ENCODE assay signal across 19 mouse cellular contexts in genomic region chr9:21455103-21455770, GRCm38 (mm10). TPM values are rescaled to one million over a fixed set of nuclear protein-coding genes. Genes with fewer than 3 reads are reported as not detected.
DNase-seq lines count a peak whose midpoint lies in the region; ATAC-seq lines count a peak whose summit lies in the region.
"Had no signal": no experiment of that assay in that cellular context is flagged by ENCODE, and none has a peak within 500 bp of the region (broad histone marks: within the 10 kb centered on the region; RNA-seq: fewer than 3 reads in every experiment).

No protein-coding gene starts in this region.

- no peak for ATAC-seq in hindbrain, embryonic 15.5 days (ENCODE audit: low FRiP score, low read depth)
- no peak for ATAC-seq in hindbrain, embryonic 14.5 days (ENCODE audit: low FRiP score)
- no peak for ATAC-seq in megakaryocyte, adult 5-6 weeks (ENCODE audit: poor library complexity, severe bottlenecking)
- no peak for ATAC-seq in stomach, embryonic 16.5 days (ENCODE audit: insufficient read depth, low FRiP score)
- ATAC-seq: forebrain, postnatal 0 days had no signal

- no peaks in the 10 kb centered on the region for H3K27me3 ChIP-seq in hindbrain, embryonic 15.5 days
- no peaks in the 10 kb centered on the region for H3K27me3 ChIP-seq in hindbrain, embryonic 14.5 days (ENCODE audit: control insufficient read depth, insufficient read depth, low read length)
- H3K27me3 ChIP-seq in megakaryocyte, embryonic 14.5 days (replicated peaks), result no peaks in the 10 kb centered on the region
- H3K27me3 ChIP-seq in stomach, embryonic 16.5 days (ENCODE audit: control insufficient read depth, insufficient read depth, low read length), result no peaks in the 10 kb centered on the region
- H3K27me3 ChIP-seq: embryonic facial prominence, embryonic 12.5 days; heart, embryonic 15.5 days; liver, embryonic 13.5 days had no signal

- DNase-seq in hindbrain, embryonic 14.5 days (ENCODE audit: low spot score), result no peak
- DNase-seq in ZHBTc4 (ENCODE audit: low read depth, low spot score), result peak; percentile 79
- DNase-seq in right cerebral cortex, postnatal 14 days, result no peak
- no peak for DNase-seq in urinary bladder, postnatal 10 days (ENCODE audit: low spot score)
- DNase-seq: cerebellum, adult 2 months; forebrain, postnatal 0 days; heart, adult 11 months; left cerebral cortex, postnatal 4 days; liver, embryonic 13.5 days; retina, postnatal 1 day; thymus, adult 2 months had no signal

- H3K27ac ChIP-seq in hindbrain, embryonic 15.5 days (replicated peaks), result 0 out of 2 replicates have a peak overlapping the region, but pooled peaks have one; percentile 30
- H3K27ac ChIP-seq in hindbrain, embryonic 14.5 days, result no peak overlapping the region
- H3K27ac ChIP-seq in stomach, embryonic 16.5 days (ENCODE audit: low read length), result peak overlapping the region; percentile 38; the same call in 1 of the 2 replicates
- H3K27ac ChIP-seq: embryonic facial prominence, embryonic 12.5 days; heart, embryonic 15.5 days; liver, embryonic 13.5 days; midbrain, embryonic 10.5 days had no signal

- H3K4me2 ChIP-seq in hindbrain, embryonic 15.5 days, result no peak overlapping the region
- no peak overlapping the region for H3K4me2 ChIP-seq in hindbrain, embryonic 14.5 days (replicated peaks)
- no peak overlapping the region for H3K4me2 ChIP-seq in stomach, embryonic 16.5 days (ENCODE audit: low read depth, low read length)
- H3K4me2 ChIP-seq: embryonic facial prominence, embryonic 12.5 days; heart, embryonic 15.5 days; liver, embryonic 13.5 days had no signal

- 66% methylated on average over 4 of the region's 4 CpGs for WGBS in hindbrain, embryonic 15.5 days
- WGBS in hindbrain, embryonic 14.5 days, result 73% methylated on average over 4 of the region's 4 CpGs
- 53% methylated on average over 4 of the region's 4 CpGs for WGBS in stomach, embryonic 16.5 days

- H3K4me1 ChIP-seq in hindbrain, embryonic 15.5 days (replicated peaks), result no peaks in the 10 kb centered on the region
- H3K4me1 ChIP-seq in hindbrain, embryonic 14.5 days (replicated peaks; ENCODE audit: control insufficient read depth, insufficient read depth, low read length), result no peaks in the 10 kb centered on the region
- H3K4me1 ChIP-seq in megakaryocyte, embryonic 14.5 days, result peaks cover 100% of the 10 kb centered on the region
- H3K4me1 ChIP-seq in stomach, embryonic 16.5 days (ENCODE audit: control insufficient read depth, insufficient read depth, low read length), result peaks cover 17% of the 10 kb centered on the region
- H3K4me1 ChIP-seq: embryonic facial prominence, embryonic 12.5 days had no signal

- no peaks in the 10 kb centered on the region for H3K9me3 ChIP-seq in hindbrain, embryonic 15.5 days
- no peaks in the 10 kb centered on the region for H3K9me3 ChIP-seq in hindbrain, embryonic 14.5 days (ENCODE audit: control insufficient read depth, low read length)
- H3K9me3 ChIP-seq in megakaryocyte, embryonic 14.5 days, result no peaks in the 10 kb centered on the region
- no peaks in the 10 kb centered on the region for H3K9me3 ChIP-seq in stomach, embryonic 16.5 days (replicated peaks; ENCODE audit: control insufficient read depth, low read length)
- H3K9me3 ChIP-seq: embryonic facial prominence, embryonic 12.5 days; heart, embryonic 15.5 days; liver, embryonic 13.5 days; midbrain, embryonic 10.5 days had no signal

- H3K36me3 ChIP-seq in hindbrain, embryonic 15.5 days, result peaks cover 7% of the 10 kb centered on the region; the same call in 1 of the 2 replicates
- 0 out of 2 replicates have a peak, but pooled peaks cover 11% of the 10 kb centered on the region for H3K36me3 ChIP-seq in hindbrain, embryonic 14.5 days (replicated peaks; ENCODE audit: control insufficient read depth, insufficient read depth)
- peaks cover 66% of the 10 kb centered on the region for H3K36me3 ChIP-seq in megakaryocyte, embryonic 14.5 days (replicated peaks; ENCODE audit: low read length)
- H3K36me3 ChIP-seq in stomach, embryonic 16.5 days (ENCODE audit: control insufficient read depth, insufficient read depth, low read length), result 0 out of 2 replicates have a peak, but pooled peaks cover 3% of the 10 kb centered on the region
- H3K36me3 ChIP-seq: heart, embryonic 15.5 days had no signal

- no peak overlapping the region for H3K9ac ChIP-seq in hindbrain, embryonic 15.5 days
- H3K9ac ChIP-seq in hindbrain, embryonic 14.5 days, result no peak overlapping the region
- H3K9ac ChIP-seq in stomach, embryonic 16.5 days (ENCODE audit: low read length), result no peak overlapping the region
- H3K9ac ChIP-seq: embryonic facial prominence, embryonic 12.5 days; forebrain, postnatal 0 days; heart, embryonic 15.5 days; liver, embryonic 13.5 days had no signal

- no peak overlapping the region for H3K4me3 ChIP-seq in hindbrain, embryonic 15.5 days
- no peak overlapping the region for H3K4me3 ChIP-seq in hindbrain, embryonic 14.5 days (replicated peaks; ENCODE audit: low read length)
- peak overlapping the region; percentile 81 for H3K4me3 ChIP-seq in megakaryocyte, embryonic 14.5 days (replicated peaks)
- H3K4me3 ChIP-seq in stomach, embryonic 16.5 days (replicated peaks; ENCODE audit: low read length), result no peak overlapping the region
- H3K4me3 ChIP-seq: embryonic facial prominence, embryonic 12.5 days; heart, embryonic 15.5 days; liver, embryonic 13.5 days; midbrain, embryonic 10.5 days; myocyte had no signal

RNA-seq across cellular contexts. Expression of gene Dnm2, which starts 30.5 kb away (rescaled TPM):
- 65.0 and 73.1 TPM in 2 replicates for polyA plus RNA-seq in hindbrain, embryonic 15.5 days (2015; fragmentation: Nextera tagmentation; extraction: Ambion mirVana)
- 58.3 and 60.7 TPM in 2 replicates for polyA plus RNA-seq in hindbrain, embryonic 14.5 days (2014; fragmentation: Nextera tagmentation; extraction: Ambion mirVana)
- 714 and 929 TPM in 2 replicates for polyA plus RNA-seq in megakaryocyte, embryonic 14.5 days (2012; ENCODE audit: insufficient read depth, low replicate concordance)
- total RNA-seq in megakaryocyte, adult 5-6 weeks (2015), result 94.9 and 101 TPM in 2 replicates
- total RNA-seq in megakaryocyte, adult 5-6 weeks (2017), result 131 and 144 TPM in 2 replicates
- 81.4 and 97.2 TPM in 2 replicates for polyA plus RNA-seq in stomach, embryonic 16.5 days (2015; fragmentation: Nextera tagmentation; extraction: Ambion mirVana)

RNA-seq across cellular contexts. Expression of gene Qtrt1, which starts 43.6 kb away (rescaled TPM):
- polyA plus RNA-seq in hindbrain, embryonic 15.5 days (2015; fragmentation: Nextera tagmentation; extraction: Ambion mirVana), result 53.2 and 55.8 TPM in 2 replicates
- 39.3 and 39.7 TPM in 2 replicates for polyA plus RNA-seq in hindbrain, embryonic 14.5 days (2014; fragmentation: Nextera tagmentation; extraction: Ambion mirVana)
- 20.1 and 20.7 TPM in 2 replicates for polyA plus RNA-seq in megakaryocyte, embryonic 14.5 days (2012; ENCODE audit: insufficient read depth, low replicate concordance)
- total RNA-seq in megakaryocyte, adult 5-6 weeks (2015), result 5.4 and 11.8 TPM in 2 replicates
- total RNA-seq in megakaryocyte, adult 5-6 weeks (2017), result 6.7 and 9.8 TPM in 2 replicates
- 51.1 and 51.4 TPM in 2 replicates for polyA plus RNA-seq in stomach, embryonic 16.5 days (2015; fragmentation: Nextera tagmentation; extraction: Ambion mirVana)

RNA-seq across cellular contexts. Expression of gene Tmed1, which starts 54.8 kb away (rescaled TPM):
- 58.7 and 62.9 TPM in 2 replicates for polyA plus RNA-seq in hindbrain, embryonic 15.5 days (2015; fragmentation: Nextera tagmentation; extraction: Ambion mirVana)
- polyA plus RNA-seq in hindbrain, embryonic 14.5 days (2014; fragmentation: Nextera tagmentation; extraction: Ambion mirVana), result 46.3 and 51.1 TPM in 2 replicates
- polyA plus RNA-seq in megakaryocyte, embryonic 14.5 days (2012; ENCODE audit: insufficient read depth, low replicate concordance), result 6.6 TPM in 1 of 2 replicates, not detected in the other
- 5.4 and 6.2 TPM in 2 replicates for total RNA-seq in megakaryocyte, adult 5-6 weeks (2015)
- total RNA-seq in megakaryocyte, adult 5-6 weeks (2017), result 8.7 and 9.3 TPM in 2 replicates
- 78.5 and 80.6 TPM in 2 replicates for polyA plus RNA-seq in stomach, embryonic 16.5 days (2015; fragmentation: Nextera tagmentation; extraction: Ambion mirVana)
